Mouse (Mus musculus) natural killer cell, adult 2 months (primary cell): ENCODE measurements around the gene Vmn1r66.
"Not testable (repeated sequence)": the region's sequence is repeated elsewhere in the genome, so short reads cannot be mapped to it uniquely, and the experiment has no call there.

ENCODE experiments used
- DNase-seq, 2 experiments: peaks; one replicate each; pipeline ENCODE4 v3.0.0; 2022; ENCODE audit warnings: low spot score in 2 of 2

Gene Vmn1r66

GRCm38 (mm10) chr7:10277906-10278305, at the start of gene Vmn1r66:
Gene Vmn1r66, minus strand, starts transcription at chr7:10278006.
- DNase-seq = no peak

GRCm38 (mm10) chr7:10325462-10325861, 47.7 kb upstream of the Vmn1r66 start:
- not testable (repeated sequence) for DNase-seq

- no peak for DNase-seq
These were observed 25.7 kb downstream of the Vmn1r66 start for GRCm38 (mm10) chr7:10252075-10252474.

DNA sequence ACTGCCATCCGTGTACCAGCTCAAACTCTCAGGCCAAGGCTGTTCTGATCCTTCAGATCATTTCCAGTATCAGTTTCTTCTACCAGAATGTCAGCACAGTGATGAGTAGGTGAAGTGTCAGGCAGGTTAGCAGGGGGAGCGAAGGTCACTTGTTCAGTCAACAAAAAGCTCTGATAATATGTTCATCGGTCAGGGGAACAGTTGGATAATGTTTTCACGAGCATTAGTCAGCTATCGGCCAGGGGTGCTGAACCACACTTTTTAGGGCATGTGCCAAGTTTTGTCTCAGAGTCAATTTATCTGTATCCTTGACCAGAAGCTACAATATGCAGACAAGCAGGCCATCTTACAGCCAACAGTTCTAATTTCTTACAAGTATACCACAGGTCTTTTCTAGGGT, 28.7 kb downstream of the Vmn1r66 start:
- no peak for DNase-seq
